Mouse (Mus musculus): ENCODE measurements around the gene Dennd5b.

- TF ChIP-seq CTCF (IDR thresholded peaks at IDR 0.05; ENCODE audit: low read depth), result peak; percentile 36; the same call in 1 of the 2 replicates
- TF ChIP-seq EP300 (IDR thresholded peaks at IDR 0.05; ENCODE audit: low read depth), result no peak
Observed at GRCm38 (mm10) chr6:148993117-148994077, 108.1 kb downstream of the Dennd5b start.

Data from liver, embryonic 14.5 days (tissue).